Mouse (Mus musculus) neural tube, embryonic 12.5 days (tissue): ENCODE measurements at regions not wholly inside any gene's neighbourhood (a gene's known extent, or its start where the extent isn't known, plus 50 kb on each side); places are given as distances from the start of the nearest gene placed in this dataset.
"Not testable (repeated sequence)": the region's sequence is repeated elsewhere in the genome, so short reads cannot be mapped to it uniquely, and the experiment has no call there.

Experiments used
- ATAC-seq: fragments of 200-750 bp; cut with Nextera tagmentation; 2 replicates; pipeline ENCODE4 v1.8.0; 2017; ENCODE audit warnings: low read depth, mild to moderate bottlenecking, moderate TSS enrichment, moderate library complexity; ENCODE audit not compliant: low FRiP score
- H3K27ac ChIP-seq: fragments of 300-500 bp; sonication (generic); 2 replicates; pipeline ENCODE4 v1.5.1; 2016
- H3K27me3 ChIP-seq: fragments of 300-500 bp; sonication (generic); replicated peaks from 2 replicates; pipeline ENCODE4 v1.6.1; 2016; ENCODE audit warnings: mild to moderate bottlenecking
- H3K36me3 ChIP-seq: fragments of 300-500 bp; sonication (generic); 2 replicates; pipeline ENCODE4 v1.6.1; 2016; ENCODE audit warnings: mild to moderate bottlenecking
- H3K4me1 ChIP-seq: fragments of 300-500 bp; sonication (generic); 2 replicates; pipeline ENCODE4 v1.6.1; 2016
- H3K4me2 ChIP-seq: fragments of 300-500 bp; sonication (generic); replicated peaks from 2 replicates; pipeline ENCODE4 v1.6.1; 2016; ENCODE audit warnings: mild to moderate bottlenecking
- H3K4me3 ChIP-seq: fragments of 300-500 bp; sonication (generic); 2 replicates; pipeline ENCODE4 v1.5.1; 2016
- H3K9ac ChIP-seq: fragments of 300-500 bp; sonication (generic); 2 replicates; pipeline ENCODE4 v1.6.1; 2016; ENCODE audit warnings: mild to moderate bottlenecking
- H3K9me3 ChIP-seq: fragments of 300-500 bp; sonication (generic); 2 replicates; pipeline ENCODE4 v1.6.1; 2016; ENCODE audit warnings: mild to moderate bottlenecking
- WGBS: fragments of 180-500 bp; shearing (Covaris S2); methylation state at CpG from one replicate; pipeline ENCODE4 v1.1.7; 2016; 5-methylcytosine and 5-hydroxymethylcytosine counted together

GRCm38 (mm10) chr12:3188734-3189275 lies 121.0 kb downstream of the Rab10 start:
- not testable (repeated sequence) for H3K9ac ChIP-seq, H3K4me1 ChIP-seq, ATAC-seq, H3K27me3 ChIP-seq, H3K9me3 ChIP-seq, H3K4me2 ChIP-seq, H3K27ac ChIP-seq, H3K36me3 ChIP-seq, H3K4me3 ChIP-seq
- WGBS = 84% methylated on average over 2 of the region's 2 CpGs

- Histone ChIP-seq H3K4me1 (no peaks in the 10 kb centered on the region), H3K9ac (no peak overlapping the region), H3K4me2 (no peak overlapping the region), H3K36me3 (no peaks in the 10 kb centered on the region), H3K27ac (no peak overlapping the region), H3K27me3 (no peaks in the 10 kb centered on the region), H3K4me3 (no peak overlapping the region), H3K9me3 (no peaks in the 10 kb centered on the region)
- ATAC-seq = no peak
Measured at GRCm38 (mm10) chr12:3188137-3188536, 121.6 kb downstream of the Rab10 start.

- H3K27ac ChIP-seq = no peak overlapping the region
- H3K4me2 ChIP-seq = no peak overlapping the region
- no peaks in the 10 kb centered on the region for H3K27me3 ChIP-seq
- ATAC-seq = no peak
- no peaks in the 10 kb centered on the region for H3K36me3 ChIP-seq
- H3K9ac ChIP-seq = no peak overlapping the region
- H3K9me3 ChIP-seq = no peaks in the 10 kb centered on the region
- H3K4me1 ChIP-seq = no peaks in the 10 kb centered on the region
- 88% methylated on average over 2 of the region's 2 CpGs for WGBS
- no peak overlapping the region for H3K4me3 ChIP-seq
Measured at GRCm38 (mm10) chr12:3173325-3173724, 136.4 kb downstream of the Rab10 start.

- H3K27ac ChIP-seq, H3K9ac ChIP-seq, ATAC-seq, H3K27me3 ChIP-seq, H3K9me3 ChIP-seq, H3K36me3 ChIP-seq, H3K4me1 ChIP-seq, H3K4me2 ChIP-seq, H3K4me3 ChIP-seq: not testable (repeated sequence)
- WGBS = 58% methylated on average over 8 of the region's 8 CpGs
Measured at GRCm38 (mm10) chr12:3169705-3170287, 140.0 kb downstream of the Rab10 start.

GRCm38 (mm10) chr12:3161666-3162065 lies 148.1 kb downstream of the Rab10 start:
- H3K9ac ChIP-seq, H3K4me2 ChIP-seq, H3K27me3 ChIP-seq, H3K4me1 ChIP-seq, H3K9me3 ChIP-seq, H3K27ac ChIP-seq, H3K36me3 ChIP-seq, H3K4me3 ChIP-seq, ATAC-seq: not testable (repeated sequence)
- 75% methylated on average over 6 of the region's 6 CpGs for WGBS

- WGBS = 80% methylated on average over 2 of the region's 2 CpGs
- not testable (repeated sequence) for H3K27me3 ChIP-seq, ATAC-seq, H3K9me3 ChIP-seq, H3K9ac ChIP-seq, H3K4me1 ChIP-seq, H3K27ac ChIP-seq, H3K4me3 ChIP-seq, H3K36me3 ChIP-seq, H3K4me2 ChIP-seq
Measured at GRCm38 (mm10) chr12:3158771-3159170, 151.0 kb downstream of the Rab10 start.

- not testable (repeated sequence) for H3K36me3 ChIP-seq, H3K27ac ChIP-seq, H3K27me3 ChIP-seq, H3K4me3 ChIP-seq, H3K9me3 ChIP-seq, H3K4me1 ChIP-seq, ATAC-seq, H3K9ac ChIP-seq, H3K4me2 ChIP-seq
- 75% methylated on average over 7 of the region's 7 CpGs for WGBS
Measured at GRCm38 (mm10) chr12:3153705-3154104, 156.1 kb downstream of the Rab10 start.

- H3K9me3 ChIP-seq, H3K27me3 ChIP-seq, H3K4me1 ChIP-seq, H3K4me3 ChIP-seq, H3K36me3 ChIP-seq, ATAC-seq, H3K4me2 ChIP-seq, H3K27ac ChIP-seq, H3K9ac ChIP-seq: not testable (repeated sequence)
Measured at GRCm38 (mm10) chr12:3132553-3132952, 177.2 kb downstream of the Rab10 start.

- not testable (repeated sequence) for H3K4me3 ChIP-seq, H3K9ac ChIP-seq, H3K27ac ChIP-seq, ATAC-seq, H3K9me3 ChIP-seq, H3K27me3 ChIP-seq, H3K4me1 ChIP-seq, H3K36me3 ChIP-seq, H3K4me2 ChIP-seq
- WGBS = 80% methylated on average over 6 of the region's 6 CpGs
Measured at GRCm38 (mm10) chr12:3131149-3131751, 178.5 kb downstream of the Rab10 start.

- 78% methylated on average over 1 of the region's 1 CpGs for WGBS
- ATAC-seq = not testable (repeated sequence)
Measured at GRCm38 (mm10) chr12:3127336-3127735, 182.4 kb downstream of the Rab10 start.

GRCm38 (mm10) chr12:3124036-3124435 lies 185.7 kb downstream of the Rab10 start:
- 66% methylated on average over 1 of the region's 1 CpGs for WGBS
- H3K9me3 ChIP-seq = peaks cover 3% of the 10 kb centered on the region; the same call in 1 of the 2 replicates
- H3K27me3 ChIP-seq = no peaks in the 10 kb centered on the region
- H3K27ac ChIP-seq = no peak overlapping the region
- H3K4me2 ChIP-seq = no peak overlapping the region
- H3K9ac ChIP-seq = no peak overlapping the region
- ATAC-seq = no peak
- no peaks in the 10 kb centered on the region for H3K36me3 ChIP-seq
- H3K4me3 ChIP-seq = no peak overlapping the region
- H3K4me1 ChIP-seq = no peaks in the 10 kb centered on the region

More at GRCm38 (mm10) chr12:3127336-3127735, 182.4 kb downstream of the Rab10 start:
- not testable (repeated sequence) for H3K4me2 ChIP-seq, H3K36me3 ChIP-seq, H3K27ac ChIP-seq, H3K4me3 ChIP-seq, H3K9ac ChIP-seq, H3K27me3 ChIP-seq, H3K4me1 ChIP-seq, H3K9me3 ChIP-seq

GRCm38 (mm10) chr12:3110589-3110988 lies 199.2 kb downstream of the Rab10 start:
- not testable (repeated sequence) for H3K4me1 ChIP-seq, H3K27me3 ChIP-seq, H3K9me3 ChIP-seq, H3K27ac ChIP-seq, H3K4me3 ChIP-seq, ATAC-seq, H3K4me2 ChIP-seq, H3K9ac ChIP-seq, H3K36me3 ChIP-seq
- 75% methylated on average over 11 of the region's 11 CpGs for WGBS

- not testable (repeated sequence) for H3K9ac ChIP-seq, H3K4me3 ChIP-seq, H3K27me3 ChIP-seq, H3K4me2 ChIP-seq, H3K27ac ChIP-seq, H3K36me3 ChIP-seq, H3K9me3 ChIP-seq, H3K4me1 ChIP-seq, ATAC-seq
- 80% methylated on average over 5 of the region's 5 CpGs for WGBS
Measured at GRCm38 (mm10) chr12:3109671-3110070, 200.1 kb downstream of the Rab10 start.
